In the genomic region with DNA sequence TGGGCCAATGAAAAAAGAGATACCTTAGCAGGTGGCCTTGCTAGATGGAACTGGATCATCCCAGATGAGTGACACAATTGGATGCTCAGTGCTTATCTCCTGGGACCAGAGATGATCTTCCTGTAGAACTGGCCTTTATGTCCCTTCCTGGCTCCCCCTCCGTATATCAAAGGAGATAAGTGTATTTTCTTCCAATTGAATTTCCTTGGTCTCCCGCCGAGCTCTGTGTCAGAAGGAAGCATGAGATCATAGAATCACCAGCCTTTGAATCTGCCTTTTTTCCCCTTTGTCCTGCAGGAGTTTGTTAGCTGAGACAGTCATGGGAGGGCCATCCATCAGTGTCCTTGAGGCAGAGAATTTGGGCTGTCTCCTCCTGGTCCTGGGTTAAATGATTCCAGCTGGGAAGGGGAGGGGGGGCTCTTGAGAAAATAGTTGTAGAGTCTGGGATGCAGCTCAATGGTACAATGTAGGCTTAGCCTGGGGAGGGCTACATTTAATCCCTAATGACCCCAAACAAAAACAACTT, we compare ENCODE assay signal across 29 mouse cellular contexts. TPM values are rescaled to one million over a fixed set of nuclear protein-coding genes. Genes with fewer than 3 reads are reported as not detected.
DNase-seq lines count a peak whose midpoint lies in the region; ATAC-seq lines count a peak whose summit lies in the region.
"Had no signal": no experiment of that assay in that cellular context is flagged by ENCODE, and none has a peak within 500 bp of the region (broad histone marks: within the 10 kb centered on the region; RNA-seq: fewer than 3 reads in every experiment).

No protein-coding gene starts in this region.

- H3K27me3 ChIP-seq in forebrain, embryonic 13.5 days, result no peaks in the 10 kb centered on the region
- H3K27me3 ChIP-seq in forebrain, embryonic 15.5 days, result no peaks in the 10 kb centered on the region
- H3K27me3 ChIP-seq in midbrain, embryonic 13.5 days, result no peaks in the 10 kb centered on the region
- H3K27me3 ChIP-seq in midbrain, embryonic 11.5 days (ENCODE audit: control insufficient read depth, insufficient read depth, low read length), result no peaks in the 10 kb centered on the region
- H3K27me3 ChIP-seq: embryonic facial prominence, embryonic 12.5 days; heart, embryonic 15.5 days; limb, embryonic 12.5 days; liver, embryonic 15.5 days; Patski had no signal

- ATAC-seq in forebrain, embryonic 13.5 days, result peak; percentile 39; the same call in 1 of the 2 replicates
- ATAC-seq in forebrain, embryonic 15.5 days (replicated peaks), result no peak
- ATAC-seq in midbrain, embryonic 13.5 days, result peak; percentile 22; the same call in 1 of the 2 replicates
- no peak for ATAC-seq in midbrain, embryonic 11.5 days (ENCODE audit: low FRiP score)
- ATAC-seq: intestine, embryonic 16.5 days; Patski had no signal

- H3K9me3 ChIP-seq in forebrain, embryonic 13.5 days (replicated peaks), result no peaks in the 10 kb centered on the region
- no peaks in the 10 kb centered on the region for H3K9me3 ChIP-seq in forebrain, embryonic 15.5 days
- no peaks in the 10 kb centered on the region for H3K9me3 ChIP-seq in midbrain, embryonic 13.5 days
- H3K9me3 ChIP-seq in midbrain, embryonic 11.5 days (ENCODE audit: control insufficient read depth, low read length), result no peaks in the 10 kb centered on the region
- H3K9me3 ChIP-seq: embryonic facial prominence, embryonic 12.5 days; G1E; heart, embryonic 15.5 days; limb, embryonic 12.5 days; liver, embryonic 15.5 days; midbrain, embryonic 12.5 days had no signal

- H3K9ac ChIP-seq in forebrain, embryonic 13.5 days, result no peak overlapping the region
- H3K9ac ChIP-seq in forebrain, embryonic 15.5 days (replicated peaks), result no peak overlapping the region
- no peak overlapping the region for H3K9ac ChIP-seq in midbrain, embryonic 13.5 days (replicated peaks)
- no peak overlapping the region for H3K9ac ChIP-seq in midbrain, embryonic 11.5 days (ENCODE audit: low read length)
- H3K9ac ChIP-seq: embryonic facial prominence, embryonic 12.5 days; heart, embryonic 15.5 days; limb, embryonic 12.5 days; liver, embryonic 15.5 days; lung, embryonic 14.5 days; midbrain, embryonic 12.5 days had no signal

- no peak overlapping the region for H3K4me2 ChIP-seq in forebrain, embryonic 13.5 days
- no peak overlapping the region for H3K4me2 ChIP-seq in forebrain, embryonic 15.5 days (replicated peaks)
- H3K4me2 ChIP-seq in midbrain, embryonic 13.5 days (replicated peaks), result no peak overlapping the region
- H3K4me2 ChIP-seq in midbrain, embryonic 11.5 days, result no peak overlapping the region
- H3K4me2 ChIP-seq: embryonic facial prominence, embryonic 12.5 days; heart, embryonic 15.5 days; limb, embryonic 12.5 days; liver, embryonic 15.5 days; lung, embryonic 14.5 days; midbrain, embryonic 12.5 days had no signal

- no peak for DNase-seq in midbrain, embryonic 11.5 days (ENCODE audit: low spot score, missing footprints)
- peak; percentile 75 for DNase-seq in embryo, embryonic 10.5 days (ENCODE audit: low spot score)
- peak; percentile 80 for DNase-seq in mesoderm, embryonic 11.5 days (ENCODE audit: low read depth, low spot score)
- DNase-seq in cerebellum, adult 9-10 months, result no peak
- DNase-seq in spleen, adult 12 weeks (ENCODE audit: low spot score), result no peak
- DNase-seq: adrenal gland, postnatal 10 days; cerebellum, adult 11 months; cerebellum, adult 9-11 months; gastrocnemius, postnatal 14 days; kidney, adult 8-10 months; kidney, postnatal 4 days; lung, embryonic 14.5 days; lung, postnatal 14 days; right cerebral cortex, postnatal 25 days; thymus, adult 18-20 months; thymus, postnatal 25 days had no signal

- H3K4me1 ChIP-seq in forebrain, embryonic 13.5 days, result peaks cover 34% of the 10 kb centered on the region
- peaks cover 19% of the 10 kb centered on the region for H3K4me1 ChIP-seq in forebrain, embryonic 15.5 days
- peaks cover 55% of the 10 kb centered on the region for H3K4me1 ChIP-seq in midbrain, embryonic 13.5 days (replicated peaks)
- H3K4me1 ChIP-seq in midbrain, embryonic 11.5 days (ENCODE audit: control insufficient read depth, insufficient read depth, low read length), result no peaks in the 10 kb centered on the region
- H3K4me1 ChIP-seq: liver, embryonic 15.5 days had no signal

- H3K36me3 ChIP-seq in forebrain, embryonic 13.5 days (ENCODE audit: poor library complexity, severe bottlenecking), result no peaks in the 10 kb centered on the region; the same call in 1 of the 2 replicates
- no peaks in the 10 kb centered on the region for H3K36me3 ChIP-seq in forebrain, embryonic 15.5 days
- no peaks in the 10 kb centered on the region for H3K36me3 ChIP-seq in midbrain, embryonic 13.5 days
- H3K36me3 ChIP-seq in midbrain, embryonic 11.5 days (ENCODE audit: control insufficient read depth, insufficient read depth, low read length), result no peaks in the 10 kb centered on the region
- H3K36me3 ChIP-seq: embryonic facial prominence, embryonic 12.5 days; G1E; heart, embryonic 15.5 days; limb, embryonic 12.5 days; liver, embryonic 15.5 days; midbrain, embryonic 12.5 days had no signal

- no peak overlapping the region for H3K27ac ChIP-seq in forebrain, embryonic 13.5 days
- no peak overlapping the region for H3K27ac ChIP-seq in forebrain, embryonic 15.5 days (replicated peaks)
- peak overlapping the region; percentile 26; the same call in 1 of the 2 replicates for H3K27ac ChIP-seq in midbrain, embryonic 13.5 days
- H3K27ac ChIP-seq in midbrain, embryonic 11.5 days (ENCODE audit: low read depth, low read length), result no peak overlapping the region
- H3K27ac ChIP-seq: embryonic facial prominence, embryonic 12.5 days; heart, embryonic 15.5 days; kidney, postnatal 0 days; limb, embryonic 12.5 days; liver, embryonic 15.5 days; midbrain, embryonic 12.5 days; stomach, postnatal 0 days had no signal

- 57% methylated on average over 3 of the region's 3 CpGs for WGBS in forebrain, embryonic 13.5 days
- 77% methylated on average over 3 of the region's 3 CpGs for WGBS in forebrain, embryonic 15.5 days
- 52% methylated on average over 3 of the region's 3 CpGs for WGBS in midbrain, embryonic 13.5 days
- WGBS in midbrain, embryonic 11.5 days, result 53% methylated on average over 3 of the region's 3 CpGs

- no peak overlapping the region for H3K4me3 ChIP-seq in forebrain, embryonic 13.5 days
- no peak overlapping the region for H3K4me3 ChIP-seq in forebrain, embryonic 15.5 days
- H3K4me3 ChIP-seq in midbrain, embryonic 13.5 days (replicated peaks), result no peak overlapping the region
- no peak overlapping the region for H3K4me3 ChIP-seq in midbrain, embryonic 11.5 days (ENCODE audit: low read depth, low read length)
- H3K4me3 ChIP-seq: embryonic facial prominence, embryonic 12.5 days; heart, embryonic 15.5 days; limb, embryonic 12.5 days; liver, embryonic 15.5 days; midbrain, embryonic 12.5 days had no signal

RNA-seq across cellular contexts. Expression of a gene that starts 33.5 kb away (rescaled TPM):
- 46.9 and 51.3 TPM in 2 replicates for polyA plus RNA-seq in forebrain, embryonic 13.5 days (2015; fragmentation: Nextera tagmentation; extraction: Ambion mirVana)
- polyA plus RNA-seq in forebrain, embryonic 15.5 days (2015; fragmentation: Nextera tagmentation; extraction: Ambion mirVana), result 77.8 and 80.9 TPM in 2 replicates
- 102 and 106 TPM in 2 replicates for polyA plus RNA-seq in midbrain, embryonic 13.5 days (2015; fragmentation: Nextera tagmentation; extraction: Ambion mirVana)
- 38.8 and 43.1 TPM in 2 replicates for polyA plus RNA-seq in midbrain, embryonic 11.5 days (2014; fragmentation: Nextera tagmentation; extraction: Ambion mirVana)
- polyA plus RNA-seq: G1E had no signal

RNA-seq across cellular contexts. Expression of a gene that starts 52.3 kb away (rescaled TPM):
- polyA plus RNA-seq in forebrain, embryonic 13.5 days (2015; fragmentation: Nextera tagmentation; extraction: Ambion mirVana), result 261 and 291 TPM in 2 replicates
- polyA plus RNA-seq in forebrain, embryonic 15.5 days (2015; fragmentation: Nextera tagmentation; extraction: Ambion mirVana), result 210 and 215 TPM in 2 replicates
- 244 and 284 TPM in 2 replicates for polyA plus RNA-seq in midbrain, embryonic 13.5 days (2015; fragmentation: Nextera tagmentation; extraction: Ambion mirVana)
- polyA plus RNA-seq in midbrain, embryonic 11.5 days (2014; fragmentation: Nextera tagmentation; extraction: Ambion mirVana), result 202 and 210 TPM in 2 replicates
- polyA plus RNA-seq: G1E had no signal

Comparison
In these comparisons a context has a peak if more than half of its experiments do, and no peak if none do; other contexts are left out.
1. ATAC-seq: peak in forebrain, embryonic 13.5 days (single experiment) and midbrain, embryonic 13.5 days (single experiment); none in forebrain, embryonic 15.5 days (single experiment) and midbrain, embryonic 11.5 days (single experiment).
2. DNase-seq: peak in embryo, embryonic 10.5 days (single experiment) and mesoderm, embryonic 11.5 days (single experiment); none in midbrain, embryonic 11.5 days (single experiment), cerebellum, adult 9-10 months (single experiment) and spleen, adult 12 weeks (single experiment).